Mouse (Mus musculus) midbrain, embryonic 15.5 days (tissue): ENCODE data around the gene Tdrd7. TPM values are rescaled to one million over a fixed set of nuclear protein-coding genes. Genes with fewer than 3 reads are reported as not detected.

Experiments
- ATAC-seq: fragments of 200-750 bp; cut with Nextera tagmentation; replicated peaks from 2 replicates; pipeline ENCODE4 v1.8.0; 2017; ENCODE audit warnings: moderate TSS enrichment
- H3K27ac ChIP-seq: fragments of 300-500 bp; sonication (generic); 2 replicates; pipeline ENCODE4 v1.5.1; 2015; ENCODE audit warnings: mild to moderate bottlenecking, inconsistent platforms
- H3K27me3 ChIP-seq: fragments of 300-500 bp; sonication (generic); replicated peaks from 2 replicates; pipeline ENCODE4 v1.6.1; 2015; ENCODE audit warnings: inconsistent platforms
- H3K36me3 ChIP-seq: fragments of 300-500 bp; sonication (generic); replicated peaks from 2 replicates; pipeline ENCODE4 v1.6.1; 2015; ENCODE audit warnings: inconsistent platforms
- H3K4me1 ChIP-seq: fragments of 300-500 bp; sonication (generic); 2 replicates; pipeline ENCODE4 v1.6.1; 2015; ENCODE audit warnings: inconsistent platforms
- H3K4me2 ChIP-seq: fragments of 300-500 bp; sonication (generic); 2 replicates; pipeline ENCODE4 v1.6.1; 2015; ENCODE audit warnings: inconsistent platforms, mild to moderate bottlenecking, moderate library complexity
- H3K4me3 ChIP-seq: fragments of 300-500 bp; sonication (generic); 2 replicates; pipeline ENCODE4 v1.5.1; 2015; ENCODE audit warnings: mild to moderate bottlenecking, inconsistent platforms
- H3K9ac ChIP-seq: fragments of 300-500 bp; sonication (generic); 2 replicates; pipeline ENCODE4 v1.6.1; 2015; ENCODE audit warnings: mild to moderate bottlenecking, inconsistent platforms
- H3K9me3 ChIP-seq: fragments of 300-500 bp; sonication (generic); 2 replicates; pipeline ENCODE4 v1.6.1; 2016; ENCODE audit warnings: inconsistent platforms
- WGBS: fragments of 180-500 bp; shearing (Covaris S2); methylation state at CpG from one replicate; pipeline ENCODE4 v1.1.7; 2015; ENCODE audit warnings: mixed read lengths; 5-methylcytosine and 5-hydroxymethylcytosine counted together
- polyA plus RNA-seq: library from polyadenylated mRNA; unstranded; fragments of >200 nt; fragmentation: Nextera tagmentation; extraction: Ambion mirVana; gene quantifications from 2 replicates; pipeline ENCODE4 v1.2.1, GENCODE M21; 2015

The Tdrd7 gene
- polyA plus RNA-seq, 1 experiment from 2014 or later = 24.5 TPM

- ATAC-seq = no peak
Observed at GRCm38 (mm10) chr4:45956131-45956530, 9.0 kb upstream of the Tdrd7 start.

GRCm38 (mm10) chr4:45956706-45957105 lies 8.4 kb upstream of the Tdrd7 start:
- Histone ChIP-seq H3K4me2 (no peak overlapping the region), H3K36me3 (no peaks in the 10 kb centered on the region), H3K27ac (no peak overlapping the region), H3K9me3 (no peaks in the 10 kb centered on the region), H3K27me3 (no peaks in the 10 kb centered on the region), H3K9ac (no peak overlapping the region), H3K4me1 (no peaks in the 10 kb centered on the region), H3K4me3 (no peak overlapping the region)
- 92% methylated on average over 4 of the region's 4 CpGs for WGBS
- ATAC-seq = no peak

More at GRCm38 (mm10) chr4:45956131-45956530, 9.0 kb upstream of the Tdrd7 start:
- Histone ChIP-seq H3K4me2 (no peak overlapping the region), H3K27me3 (no peaks in the 10 kb centered on the region), H3K4me1 (no peaks in the 10 kb centered on the region), H3K4me3 (no peak overlapping the region), H3K9me3 (no peaks in the 10 kb centered on the region), H3K27ac (no peak overlapping the region), H3K36me3 (no peaks in the 10 kb centered on the region), H3K9ac (no peak overlapping the region)
- WGBS = 94% methylated on average over 8 of the region's 8 CpGs

GRCm38 (mm10) chr4:45965737-45966447 lies 758 bp downstream of the Tdrd7 start:
- H3K9me3 ChIP-seq = no peaks in the 10 kb centered on the region
- H3K4me3 ChIP-seq = no peak overlapping the region
- 0 out of 2 replicates have a peak, but pooled peaks cover 5% of the 10 kb centered on the region for H3K27me3 ChIP-seq
- H3K4me1 ChIP-seq = peaks cover 17% of the 10 kb centered on the region
- no peak overlapping the region for H3K9ac ChIP-seq
- no peak overlapping the region for H3K27ac ChIP-seq
- ATAC-seq = no peak
- no peaks in the 10 kb centered on the region for H3K36me3 ChIP-seq
- WGBS = 39% methylated on average over 13 of the region's 13 CpGs
- no peak overlapping the region for H3K4me2 ChIP-seq

- Histone ChIP-seq H3K36me3 (no peaks in the 10 kb centered on the region), H3K9me3 (no peaks in the 10 kb centered on the region), H3K27ac (no peak overlapping the region), H3K4me1 (peaks cover 17% of the 10 kb centered on the region), H3K4me3 (no peak overlapping the region), H3K4me2 (no peak overlapping the region), H3K9ac (no peak overlapping the region), H3K27me3 (0 out of 2 replicates have a peak, but pooled peaks cover 8% of the 10 kb centered on the region)
- WGBS = 5% methylated on average over 6 of the region's 6 CpGs
- ATAC-seq = no peak
Observed at GRCm38 (mm10) chr4:45966716-45967115, 1.6 kb downstream of the Tdrd7 start.

GRCm38 (mm10) chr4:45967479-45968341 lies 2.6 kb downstream of the Tdrd7 start:
- Histone ChIP-seq H3K4me2 (no peak overlapping the region), H3K36me3 (no peaks in the 10 kb centered on the region), H3K27me3 (0 out of 2 replicates have a peak, but pooled peaks cover 8% of the 10 kb centered on the region), H3K4me3 (no peak overlapping the region), H3K4me1 (peaks cover 18% of the 10 kb centered on the region), H3K27ac (0 out of 2 replicates have a peak overlapping the region, but pooled peaks have one; percentile 34), H3K9ac (no peak overlapping the region), H3K9me3 (no peaks in the 10 kb centered on the region)
- WGBS = 17% methylated on average over 9 of the region's 9 CpGs
- ATAC-seq = no peak

GRCm38 (mm10) chr4:45969051-45969450 lies 3.9 kb downstream of the Tdrd7 start:
- no peak overlapping the region for H3K27ac ChIP-seq
- H3K4me2 ChIP-seq = no peak overlapping the region
- no peaks in the 10 kb centered on the region for H3K9me3 ChIP-seq
- WGBS = 73% methylated on average over 2 of the region's 2 CpGs
- H3K36me3 ChIP-seq = no peaks in the 10 kb centered on the region
- no peak overlapping the region for H3K9ac ChIP-seq
- 0 out of 2 replicates have a peak, but pooled peaks cover 10% of the 10 kb centered on the region for H3K27me3 ChIP-seq
- H3K4me3 ChIP-seq = no peak overlapping the region
- ATAC-seq = no peak
- H3K4me1 ChIP-seq = peaks cover 32% of the 10 kb centered on the region

GRCm38 (mm10) chr4:45970048-45970560 lies 5.0 kb downstream of the Tdrd7 start:
- no peak overlapping the region for H3K27ac ChIP-seq
- 0 out of 2 replicates have a peak, but pooled peaks cover 15% of the 10 kb centered on the region for H3K27me3 ChIP-seq
- H3K4me1 ChIP-seq = peaks cover 36% of the 10 kb centered on the region
- H3K36me3 ChIP-seq = no peaks in the 10 kb centered on the region
- 75% methylated on average over 7 of the region's 7 CpGs for WGBS
- ATAC-seq = no peak
- H3K9ac ChIP-seq = no peak overlapping the region
- H3K4me2 ChIP-seq = no peak overlapping the region
- H3K4me3 ChIP-seq = no peak overlapping the region
- H3K9me3 ChIP-seq = no peaks in the 10 kb centered on the region

GRCm38 (mm10) chr4:45971806-45972447 lies 6.8 kb downstream of the Tdrd7 start:
- Histone ChIP-seq H3K9me3 (no peaks in the 10 kb centered on the region), H3K4me2 (peak overlapping the region; percentile 78), H3K4me1 (peaks cover 31% of the 10 kb centered on the region), H3K36me3 (no peaks in the 10 kb centered on the region), H3K27ac (peak overlapping the region; percentile 66), H3K27me3 (0 out of 2 replicates have a peak, but pooled peaks cover 12% of the 10 kb centered on the region), H3K4me3 (peak overlapping the region; percentile 85), H3K9ac (peak overlapping the region; percentile 70)
- ATAC-seq = peak; percentile 97
- 3% methylated on average over 51 of the region's 51 CpGs for WGBS

- peak; percentile 84 for ATAC-seq
Observed at GRCm38 (mm10) chr4:45972448-45972854, 7.3 kb downstream of the Tdrd7 start.

GRCm38 (mm10) chr4:45972951-45973350 lies 7.8 kb downstream of the Tdrd7 start:
- Histone ChIP-seq H3K9me3 (no peaks in the 10 kb centered on the region), H3K27me3 (0 out of 2 replicates have a peak, but pooled peaks cover 12% of the 10 kb centered on the region), H3K9ac (peak overlapping the region; percentile 70), H3K4me2 (peak overlapping the region; percentile 78), H3K4me1 (peaks cover 22% of the 10 kb centered on the region), H3K4me3 (peak overlapping the region; percentile 85), H3K27ac (no peak overlapping the region), H3K36me3 (no peaks in the 10 kb centered on the region)
- ATAC-seq = no peak; the same call in 1 of the 2 replicates
- WGBS = 17% methylated on average over 9 of the region's 9 CpGs

More at GRCm38 (mm10) chr4:45972448-45972854, 7.3 kb downstream of the Tdrd7 start:
- peak overlapping the region; percentile 78 for H3K4me2 ChIP-seq
- no peaks in the 10 kb centered on the region for H3K9me3 ChIP-seq
- H3K4me3 ChIP-seq = peak overlapping the region; percentile 85
- peaks cover 27% of the 10 kb centered on the region for H3K4me1 ChIP-seq
- H3K27ac ChIP-seq = peak overlapping the region; percentile 66
- WGBS = under 1% methylated on average over 49 of the region's 53 CpGs
- peak overlapping the region; percentile 70 for H3K9ac ChIP-seq
- H3K27me3 ChIP-seq = 0 out of 2 replicates have a peak, but pooled peaks cover 12% of the 10 kb centered on the region
- H3K36me3 ChIP-seq = no peaks in the 10 kb centered on the region

GRCm38 (mm10) chr4:45976931-45977667 lies 12.0 kb downstream of the Tdrd7 start:
- H3K9me3 ChIP-seq = no peaks in the 10 kb centered on the region
- no peak overlapping the region for H3K4me2 ChIP-seq
- peaks cover 19% of the 10 kb centered on the region for H3K4me1 ChIP-seq
- 0 out of 2 replicates have a peak, but pooled peaks cover 7% of the 10 kb centered on the region for H3K27me3 ChIP-seq
- no peak overlapping the region for H3K27ac ChIP-seq
- WGBS = 82% methylated on average over 6 of the region's 6 CpGs
- no peak for ATAC-seq
- H3K36me3 ChIP-seq = no peaks in the 10 kb centered on the region
- no peak overlapping the region for H3K9ac ChIP-seq
- no peak overlapping the region for H3K4me3 ChIP-seq
